Mouse (Mus musculus): Measurements from ENCODE around the gene Rabggtb. TPM values are rescaled to one million over a fixed set of nuclear protein-coding genes. Genes with fewer than 3 reads are reported as not detected.

Gene Rabggtb
- 39.7 and 44.4 TPM in 2 replicates for polyA plus RNA-seq (2014; fragmentation: Nextera tagmentation; extraction: Ambion mirVana)

GRCm38 (mm10) chr3:153912546-153913509 is at the start of gene Rabggtb:
Rabggtb (minus strand) TSS chr3:153913009.
- ATAC-seq (ENCODE audit: insufficient read depth, low FRiP score, low TSS enrichment), result peak; percentile 95
- Histone ChIP-seq H3K27me3 (ENCODE audit: control insufficient read depth, insufficient read depth, low read length) (no peaks in the 10 kb centered on the region), H3K27ac (ENCODE audit: low read depth, low read length) (peak within 1 kb of the TSS; percentile 82), H3K4me3 (ENCODE audit: low read depth, low read length) (peak within 1 kb of the TSS; percentile 82), H3K9me3 (ENCODE audit: control insufficient read depth, low read length) (no peaks in the 10 kb centered on the region), H3K36me3 (ENCODE audit: control insufficient read depth, insufficient read depth, low read length) (peaks cover 12% of the 10 kb centered on the region), H3K4me1 (ENCODE audit: control insufficient read depth, insufficient read depth, low read length) (peaks cover 9% of the 10 kb centered on the region), H3K4me2 (ENCODE audit: low read depth) (peak within 1 kb of the TSS; percentile 68), H3K9ac (ENCODE audit: low read length) (peak within 1 kb of the TSS; percentile 88)
- peak; percentile 98 for DNase-seq (ENCODE audit: low spot score)
- WGBS, result 1% methylated on average over 64 of the region's 65 CpGs

GRCm38 (mm10) chr3:153961632-153962389 is 49.0 kb upstream of the Rabggtb start:
- 68% methylated on average over 6 of the region's 6 CpGs for whole genome bisulfite sequencing

GRCm38 (mm10) chr3:153960884-153961283 is 48.1 kb upstream of the Rabggtb start:
- DNase-seq (ENCODE audit: low spot score) (no peak), ATAC-seq (ENCODE audit: insufficient read depth, low FRiP score, low TSS enrichment) (no peak)
- H3K9ac ChIP-seq (ENCODE audit: low read length), result no peak overlapping the region
- no peak overlapping the region for H3K27ac ChIP-seq (ENCODE audit: low read depth, low read length)
- H3K9me3 ChIP-seq (ENCODE audit: control insufficient read depth, low read length), result no peaks in the 10 kb centered on the region
- no peaks in the 10 kb centered on the region for H3K27me3 ChIP-seq (ENCODE audit: control insufficient read depth, insufficient read depth, low read length)
- no peak overlapping the region for H3K4me2 ChIP-seq (ENCODE audit: low read depth)
- H3K4me3 ChIP-seq (ENCODE audit: low read depth, low read length), result no peak overlapping the region
- no peaks in the 10 kb centered on the region for H3K4me1 ChIP-seq (ENCODE audit: control insufficient read depth, insufficient read depth, low read length)
- no peaks in the 10 kb centered on the region; the same call in 1 of the 2 replicates for H3K36me3 ChIP-seq (ENCODE audit: control insufficient read depth, insufficient read depth, low read length)
- WGBS, result 74% methylated on average over 2 of the region's 2 CpGs

More at GRCm38 (mm10) chr3:153961632-153962389, 49.0 kb upstream of the Rabggtb start:
- Histone ChIP-seq H3K9me3 (ENCODE audit: control insufficient read depth, low read length) (no peaks in the 10 kb centered on the region), H3K27me3 (ENCODE audit: control insufficient read depth, insufficient read depth, low read length) (no peaks in the 10 kb centered on the region), H3K4me1 (ENCODE audit: control insufficient read depth, insufficient read depth, low read length) (no peaks in the 10 kb centered on the region), H3K27ac (ENCODE audit: low read depth, low read length) (no peak overlapping the region), H3K36me3 (ENCODE audit: control insufficient read depth, insufficient read depth, low read length) (no peaks in the 10 kb centered on the region; the same call in 1 of the 2 replicates), H3K4me2 (ENCODE audit: low read depth) (no peak overlapping the region), H3K9ac (ENCODE audit: low read length) (no peak overlapping the region), H3K4me3 (ENCODE audit: low read depth, low read length) (no peak overlapping the region)
- DNase-seq (ENCODE audit: low spot score) (peak; percentile 32), ATAC-seq (ENCODE audit: insufficient read depth, low FRiP score, low TSS enrichment) (no peak; the same call in 1 of the 2 replicates)

GRCm38 (mm10) chr3:153959731-153960207 is 47.0 kb upstream of the Rabggtb start:
- Histone ChIP-seq H3K27me3 (ENCODE audit: control insufficient read depth, insufficient read depth, low read length) (no peaks in the 10 kb centered on the region), H3K4me3 (ENCODE audit: low read depth, low read length) (no peak overlapping the region), H3K27ac (ENCODE audit: low read depth, low read length) (no peak overlapping the region), H3K36me3 (ENCODE audit: control insufficient read depth, insufficient read depth, low read length) (no peaks in the 10 kb centered on the region; the same call in 1 of the 2 replicates), H3K4me2 (ENCODE audit: low read depth) (no peak overlapping the region), H3K9ac (ENCODE audit: low read length) (no peak overlapping the region), H3K4me1 (ENCODE audit: control insufficient read depth, insufficient read depth, low read length) (no peaks in the 10 kb centered on the region), H3K9me3 (ENCODE audit: control insufficient read depth, low read length) (no peaks in the 10 kb centered on the region)
- WGBS, result 78% methylated on average over 9 of the region's 9 CpGs
- ATAC-seq (ENCODE audit: insufficient read depth, low FRiP score, low TSS enrichment) (peak; percentile 20; the same call in 1 of the 2 replicates), DNase-seq (ENCODE audit: low spot score) (no peak)

- Histone ChIP-seq H3K9ac (ENCODE audit: low read length) (no peak overlapping the region), H3K4me3 (ENCODE audit: low read depth, low read length) (no peak overlapping the region), H3K4me1 (ENCODE audit: control insufficient read depth, insufficient read depth, low read length) (no peaks in the 10 kb centered on the region), H3K4me2 (ENCODE audit: low read depth) (no peak overlapping the region), H3K27ac (ENCODE audit: low read depth, low read length) (no peak overlapping the region), H3K27me3 (ENCODE audit: control insufficient read depth, insufficient read depth, low read length) (no peaks in the 10 kb centered on the region), H3K9me3 (ENCODE audit: control insufficient read depth, low read length) (no peaks in the 10 kb centered on the region), H3K36me3 (ENCODE audit: control insufficient read depth, insufficient read depth, low read length) (no peaks in the 10 kb centered on the region; the same call in 1 of the 2 replicates)
- DNase-seq (ENCODE audit: low spot score), result no peak
- ATAC-seq (ENCODE audit: insufficient read depth, low FRiP score, low TSS enrichment), result peak; percentile 45; the same call in 1 of the 2 replicates
- 100% methylated on average over 1 of the region's 1 CpGs for WGBS
Observed at GRCm38 (mm10) chr3:153959035-153959730, 46.4 kb upstream of the Rabggtb start.

- 88% methylated on average over 5 of the region's 5 CpGs for WGBS
- H3K4me1 ChIP-seq (ENCODE audit: control insufficient read depth, insufficient read depth, low read length), result no peaks in the 10 kb centered on the region
- no peak for ATAC-seq (ENCODE audit: insufficient read depth, low FRiP score, low TSS enrichment)
- no peaks in the 10 kb centered on the region for H3K9me3 ChIP-seq (ENCODE audit: control insufficient read depth, low read length)
- no peak overlapping the region for H3K4me3 ChIP-seq (ENCODE audit: low read depth, low read length)
- no peak for DNase-seq (ENCODE audit: low spot score)
- H3K4me2 ChIP-seq (ENCODE audit: low read depth), result no peak overlapping the region
- H3K27me3 ChIP-seq (ENCODE audit: control insufficient read depth, insufficient read depth, low read length), result no peaks in the 10 kb centered on the region
- H3K36me3 ChIP-seq (ENCODE audit: control insufficient read depth, insufficient read depth, low read length), result no peaks in the 10 kb centered on the region; the same call in 1 of the 2 replicates
- no peak overlapping the region for H3K9ac ChIP-seq (ENCODE audit: low read length)
- H3K27ac ChIP-seq (ENCODE audit: low read depth, low read length), result no peak overlapping the region
Observed at GRCm38 (mm10) chr3:153957916-153958315, 45.1 kb upstream of the Rabggtb start.

- no peak overlapping the region for H3K9ac ChIP-seq (ENCODE audit: low read length)
- ATAC-seq (ENCODE audit: insufficient read depth, low FRiP score, low TSS enrichment), result no peak
- H3K4me3 ChIP-seq (ENCODE audit: low read depth, low read length), result no peak overlapping the region
- H3K4me1 ChIP-seq (ENCODE audit: control insufficient read depth, insufficient read depth, low read length), result no peaks in the 10 kb centered on the region; the same call in 1 of the 2 replicates
- H3K36me3 ChIP-seq (ENCODE audit: control insufficient read depth, insufficient read depth, low read length), result no peaks in the 10 kb centered on the region
- H3K9me3 ChIP-seq (ENCODE audit: control insufficient read depth, low read length), result no peaks in the 10 kb centered on the region
- no peaks in the 10 kb centered on the region for H3K27me3 ChIP-seq (ENCODE audit: control insufficient read depth, insufficient read depth, low read length)
- no peak overlapping the region for H3K27ac ChIP-seq (ENCODE audit: low read depth, low read length)
- 84% methylated on average over 2 of the region's 2 CpGs for WGBS
- DNase-seq (ENCODE audit: low spot score), result no peak
- no peak overlapping the region for H3K4me2 ChIP-seq (ENCODE audit: low read depth)
Observed at GRCm38 (mm10) chr3:153948176-153948575, 35.4 kb upstream of the Rabggtb start.

- no peaks in the 10 kb centered on the region for H3K36me3 ChIP-seq (ENCODE audit: control insufficient read depth, insufficient read depth, low read length)
- H3K27me3 ChIP-seq (ENCODE audit: control insufficient read depth, insufficient read depth, low read length), result no peaks in the 10 kb centered on the region
- H3K4me3 ChIP-seq (ENCODE audit: low read depth, low read length), result no peak overlapping the region
- WGBS, result 82% methylated on average over 4 of the region's 4 CpGs
- peaks cover 3% of the 10 kb centered on the region for H3K4me1 ChIP-seq (ENCODE audit: control insufficient read depth, insufficient read depth, low read length)
- no peak for DNase-seq (ENCODE audit: low spot score)
- no peak overlapping the region for H3K4me2 ChIP-seq (ENCODE audit: low read depth)
- ATAC-seq (ENCODE audit: insufficient read depth, low FRiP score, low TSS enrichment), result no peak
- H3K9me3 ChIP-seq (ENCODE audit: control insufficient read depth, low read length), result no peaks in the 10 kb centered on the region
- no peak overlapping the region for H3K27ac ChIP-seq (ENCODE audit: low read depth, low read length)
- no peak overlapping the region for H3K9ac ChIP-seq (ENCODE audit: low read length)
Observed at GRCm38 (mm10) chr3:153947271-153947670, 34.5 kb upstream of the Rabggtb start.
